Mouse (Mus musculus): ENCODE data around the gene Dpp3. TPM values are rescaled to one million over a fixed set of nuclear protein-coding genes. Genes with fewer than 3 reads are reported as not detected.

The Dpp3 gene
- polyA plus RNA-seq (2015; fragmentation: Nextera tagmentation; extraction: Ambion mirVana): 59.2 and 62.6 TPM in 2 replicates

GRCm38 (mm10) chr19:4927904-4928531 is at the start of gene Dpp3:
Gene Dpp3 (minus strand): TSS chr19:4928287.

GRCm38 (mm10) chr19:4961928-4962601 is 34.0 kb upstream of the Dpp3 start, which contains the start of gene Mrpl11:
Gene Mrpl11 (plus strand): TSS chr19:4962147.

GRCm38 (mm10) chr19:4942551-4943252 is 14.6 kb upstream of the Dpp3 start, which contains the start of gene Peli3:
Gene Peli3 (minus strand): TSS chr19:4943127.

GRCm38 (mm10) chr19:4905979-4906794 is 21.9 kb downstream of the Dpp3 start, which contains the start of gene Bbs1:
Gene Bbs1 (minus strand): TSS chr19:4906628.

GRCm38 (mm10) chr19:4878405-4879323 is 49.4 kb downstream of the Dpp3 start, which contains the start of gene Zdhhc24:
Gene Zdhhc24 (plus strand): TSS chr19:4878668.

GRCm38 (mm10) chr19:4877785-4878184 is 50.3 kb downstream of the Dpp3 start, which contains the start of gene Actn3:
Gene Actn3 (minus strand): TSS chr19:4877909.

Other genes with a start within 250 kb of the Dpp3 start
- 1.2 and 1.6 TPM in 2 replicates for gene Gm960, start 229.6 kb downstream of the Dpp3 start, polyA plus RNA-seq (2015; fragmentation: Nextera tagmentation; extraction: Ambion mirVana)
- 0.84 and 0.91 TPM in 2 replicates for gene Sptbn2, start 217.1 kb downstream of the Dpp3 start, polyA plus RNA-seq (2015; fragmentation: Nextera tagmentation; extraction: Ambion mirVana)
- gene Rbm4b, start 171.8 kb downstream of the Dpp3 start, polyA plus RNA-seq (2015; fragmentation: Nextera tagmentation; extraction: Ambion mirVana): 19.3 and 20.2 TPM in 2 replicates
- 17.1 and 20.8 TPM in 2 replicates for gene Rbm4, start 134.4 kb downstream of the Dpp3 start, polyA plus RNA-seq (2015; fragmentation: Nextera tagmentation; extraction: Ambion mirVana)
- 14.5 and 15.7 TPM in 2 replicates for gene Gm21992, start 116.7 kb downstream of the Dpp3 start, polyA plus RNA-seq (2015; fragmentation: Nextera tagmentation; extraction: Ambion mirVana)
- gene Rbm14, start 116.7 kb downstream of the Dpp3 start, polyA plus RNA-seq (2015; fragmentation: Nextera tagmentation; extraction: Ambion mirVana): 24.3 and 30.8 TPM in 2 replicates
- 45.7 and 45.9 TPM in 2 replicates for gene Ccs, start 89.0 kb downstream of the Dpp3 start, polyA plus RNA-seq (2015; fragmentation: Nextera tagmentation; extraction: Ambion mirVana)
- 0.04 TPM in 1 of 2 replicates, not detected in the other for gene Ccdc87, start 88.9 kb downstream of the Dpp3 start, polyA plus RNA-seq (2015; fragmentation: Nextera tagmentation; extraction: Ambion mirVana)
- gene Ctsf, start 73.2 kb downstream of the Dpp3 start, polyA plus RNA-seq (2015; fragmentation: Nextera tagmentation; extraction: Ambion mirVana): 46.6 and 51.4 TPM in 2 replicates
- gene Actn3, start 50.4 kb downstream of the Dpp3 start, polyA plus RNA-seq (2015; fragmentation: Nextera tagmentation; extraction: Ambion mirVana): 2.0 and 2.5 TPM in 2 replicates
- 7.5 and 8.5 TPM in 2 replicates for gene Zdhhc24, start 49.6 kb downstream of the Dpp3 start, polyA plus RNA-seq (2015; fragmentation: Nextera tagmentation; extraction: Ambion mirVana)
- gene Bbs1, start 21.7 kb downstream of the Dpp3 start, polyA plus RNA-seq (2015; fragmentation: Nextera tagmentation; extraction: Ambion mirVana): 1.3 TPM in 2 replicates
- 0.85 and 1.1 TPM in 2 replicates for gene Peli3, start 14.8 kb upstream of the Dpp3 start, polyA plus RNA-seq (2015; fragmentation: Nextera tagmentation; extraction: Ambion mirVana)
- 70.0 and 78.0 TPM in 2 replicates for gene Mrpl11, start 33.9 kb upstream of the Dpp3 start, polyA plus RNA-seq (2015; fragmentation: Nextera tagmentation; extraction: Ambion mirVana)
- gene Npas4, start 62.0 kb upstream of the Dpp3 start, polyA plus RNA-seq (2015; fragmentation: Nextera tagmentation; extraction: Ambion mirVana): 0.47 and 0.60 TPM in 2 replicates
- gene Slc29a2, start 95.6 kb upstream of the Dpp3 start, polyA plus RNA-seq (2015; fragmentation: Nextera tagmentation; extraction: Ambion mirVana): 1.9 and 2.1 TPM in 2 replicates
- gene B4gat1, start 110.5 kb upstream of the Dpp3 start, polyA plus RNA-seq (2015; fragmentation: Nextera tagmentation; extraction: Ambion mirVana): 26.6 and 28.5 TPM in 2 replicates
- 0.24 and 0.34 TPM in 2 replicates for gene AC124502.3, start 110.6 kb upstream of the Dpp3 start, polyA plus RNA-seq (2015; fragmentation: Nextera tagmentation; extraction: Ambion mirVana)
- 26.0 and 29.3 TPM in 2 replicates for gene Brms1, start 113.1 kb upstream of the Dpp3 start, polyA plus RNA-seq (2015; fragmentation: Nextera tagmentation; extraction: Ambion mirVana)
- 6.4 and 7.8 TPM in 2 replicates for gene Rin1, start 122.2 kb upstream of the Dpp3 start, polyA plus RNA-seq (2015; fragmentation: Nextera tagmentation; extraction: Ambion mirVana)
- 89.9 and 99.5 TPM in 2 replicates for gene Cd248, start 139.8 kb upstream of the Dpp3 start, polyA plus RNA-seq (2015; fragmentation: Nextera tagmentation; extraction: Ambion mirVana)
- gene Tmem151a, start 157.2 kb upstream of the Dpp3 start, polyA plus RNA-seq (2015; fragmentation: Nextera tagmentation; extraction: Ambion mirVana): 6.8 and 7.9 TPM in 2 replicates
- gene Yif1a, start 160.3 kb upstream of the Dpp3 start, polyA plus RNA-seq (2015; fragmentation: Nextera tagmentation; extraction: Ambion mirVana): 161 and 162 TPM in 2 replicates
- gene Cnih2, start 170.2 kb upstream of the Dpp3 start, polyA plus RNA-seq (2015; fragmentation: Nextera tagmentation; extraction: Ambion mirVana): 1.2 and 2.0 TPM in 2 replicates
- gene Rab1b, start 178.8 kb upstream of the Dpp3 start, polyA plus RNA-seq (2015; fragmentation: Nextera tagmentation; extraction: Ambion mirVana): 201 TPM in 2 replicates
- 23.4 and 23.5 TPM in 2 replicates for gene Klc2, start 190.3 kb upstream of the Dpp3 start, polyA plus RNA-seq (2015; fragmentation: Nextera tagmentation; extraction: Ambion mirVana)

All from urinary bladder, postnatal 0 days (tissue).